Comparison of ENCODE assay signal across 13 mouse cellular contexts in genomic region chr5:35524381-35524780, GRCm38 (mm10). TPM values are rescaled to one million over a fixed set of nuclear protein-coding genes. Genes with fewer than 3 reads are reported as not detected.
DNase-seq lines count a peak whose midpoint lies in the region; ATAC-seq and TF ChIP-seq lines count a peak whose summit lies in the region.
"Had no signal": no experiment of that assay in that cellular context is flagged by ENCODE, and none has a peak within 500 bp of the region (broad histone marks: within the 10 kb centered on the region; RNA-seq: fewer than 3 reads in every experiment).

No protein-coding gene starts in this region.

- H3K27me3 ChIP-seq in heart, embryonic 12.5 days (replicated peaks), result peaks cover 79% of the 10 kb centered on the region
- H3K27me3 ChIP-seq in midbrain, embryonic 11.5 days (ENCODE audit: control insufficient read depth, insufficient read depth, low read length), result peaks cover 14% of the 10 kb centered on the region
- H3K27me3 ChIP-seq in midbrain, postnatal 0 days (ENCODE audit: insufficient read depth, low read length), result peaks cover 28% of the 10 kb centered on the region
- H3K27me3 ChIP-seq in embryonic facial prominence, embryonic 13.5 days, result peaks cover 23% of the 10 kb centered on the region
- H3K27me3 ChIP-seq in limb, embryonic 13.5 days, result peaks cover 59% of the 10 kb centered on the region

- H3K9ac ChIP-seq in heart, embryonic 12.5 days, result no peak overlapping the region
- H3K9ac ChIP-seq in midbrain, embryonic 11.5 days (ENCODE audit: low read length), result no peak overlapping the region
- no peak overlapping the region for H3K9ac ChIP-seq in midbrain, postnatal 0 days (replicated peaks; ENCODE audit: low read length, poor library complexity, severe bottlenecking)
- no peak overlapping the region for H3K9ac ChIP-seq in embryonic facial prominence, embryonic 13.5 days
- H3K9ac ChIP-seq in limb, embryonic 13.5 days, result no peak overlapping the region
- H3K9ac ChIP-seq: hindbrain, embryonic 15.5 days had no signal

- 61% methylated on average over 2 of the region's 2 CpGs for WGBS in heart, embryonic 12.5 days
- WGBS in midbrain, embryonic 11.5 days, result 84% methylated on average over 2 of the region's 2 CpGs
- 81% methylated on average over 2 of the region's 2 CpGs for WGBS in midbrain, postnatal 0 days
- 58% methylated on average over 2 of the region's 2 CpGs for whole genome bisulfite sequencing in embryonic facial prominence, embryonic 13.5 days
- WGBS in limb, embryonic 13.5 days, result 73% methylated on average over 2 of the region's 2 CpGs

- no peaks in the 10 kb centered on the region for H3K36me3 ChIP-seq in heart, embryonic 12.5 days
- H3K36me3 ChIP-seq in midbrain, embryonic 11.5 days (ENCODE audit: control insufficient read depth, insufficient read depth, low read length), result no peaks in the 10 kb centered on the region
- no peaks in the 10 kb centered on the region for H3K36me3 ChIP-seq in midbrain, postnatal 0 days (ENCODE audit: insufficient read depth, low read length)
- no peaks in the 10 kb centered on the region for H3K36me3 ChIP-seq in embryonic facial prominence, embryonic 13.5 days
- H3K36me3 ChIP-seq in limb, embryonic 13.5 days, result no peaks in the 10 kb centered on the region
- H3K36me3 ChIP-seq: hindbrain, embryonic 15.5 days; neural tube, embryonic 13.5 days had no signal

- no peak for ATAC-seq in heart, embryonic 12.5 days (ENCODE audit: insufficient number of reproducible peaks, low FRiP score)
- ATAC-seq in midbrain, embryonic 11.5 days (ENCODE audit: low FRiP score), result no peak
- ATAC-seq in midbrain, postnatal 0 days (ENCODE audit: low FRiP score), result no peak
- ATAC-seq in embryonic facial prominence, embryonic 13.5 days (ENCODE audit: insufficient number of reproducible peaks, insufficient read depth, low FRiP score, low TSS enrichment, low read depth), result no peak
- no peak for ATAC-seq in limb, embryonic 13.5 days (ENCODE audit: low FRiP score, low read depth)
- ATAC-seq in erythroblast, adult 5-6 weeks (replicated peaks; ENCODE audit: low FRiP score, poor library complexity, severe bottlenecking), result no peak

- 0 out of 2 replicates have a peak overlapping the region, but pooled peaks have one; percentile 63 for H3K4me2 ChIP-seq in heart, embryonic 12.5 days
- no peak overlapping the region for H3K4me2 ChIP-seq in midbrain, embryonic 11.5 days
- no peak overlapping the region for H3K4me2 ChIP-seq in midbrain, postnatal 0 days (ENCODE audit: low read depth, low read length, poor library complexity, severe bottlenecking)
- peak overlapping the region; percentile 79; the same call in 1 of the 2 replicates for H3K4me2 ChIP-seq in embryonic facial prominence, embryonic 13.5 days
- H3K4me2 ChIP-seq in limb, embryonic 13.5 days (replicated peaks), result peak overlapping the region; percentile 70; the same call in 1 of the 2 replicates

- H3K9me3 ChIP-seq in heart, embryonic 12.5 days (replicated peaks), result no peaks in the 10 kb centered on the region
- no peaks in the 10 kb centered on the region for H3K9me3 ChIP-seq in midbrain, embryonic 11.5 days (ENCODE audit: control insufficient read depth, low read length)
- no peaks in the 10 kb centered on the region for H3K9me3 ChIP-seq in midbrain, postnatal 0 days (ENCODE audit: low read length)
- H3K9me3 ChIP-seq in embryonic facial prominence, embryonic 13.5 days, result no peaks in the 10 kb centered on the region
- no peaks in the 10 kb centered on the region for H3K9me3 ChIP-seq in limb, embryonic 13.5 days
- H3K9me3 ChIP-seq: hindbrain, embryonic 15.5 days; neural tube, embryonic 13.5 days had no signal

- no peak overlapping the region for H3K4me3 ChIP-seq in heart, embryonic 12.5 days
- H3K4me3 ChIP-seq in midbrain, embryonic 11.5 days (ENCODE audit: low read depth, low read length), result no peak overlapping the region
- H3K4me3 ChIP-seq in midbrain, postnatal 0 days (ENCODE audit: low read depth, low read length), result no peak overlapping the region
- no peak overlapping the region for H3K4me3 ChIP-seq in embryonic facial prominence, embryonic 13.5 days
- H3K4me3 ChIP-seq in limb, embryonic 13.5 days, result no peak overlapping the region
- H3K4me3 ChIP-seq: hindbrain, embryonic 15.5 days; layer of hippocampus, adult 2 months; left cerebral cortex, adult 2 months had no signal

- peaks cover 17% of the 10 kb centered on the region for H3K4me1 ChIP-seq in heart, embryonic 12.5 days (replicated peaks)
- H3K4me1 ChIP-seq in midbrain, embryonic 11.5 days (ENCODE audit: control insufficient read depth, insufficient read depth, low read length), result peaks cover 12% of the 10 kb centered on the region; the same call in 1 of the 2 replicates
- no peaks in the 10 kb centered on the region for H3K4me1 ChIP-seq in midbrain, postnatal 0 days (ENCODE audit: insufficient read depth, low read length)
- H3K4me1 ChIP-seq in embryonic facial prominence, embryonic 13.5 days, result peaks cover 28% of the 10 kb centered on the region
- peaks cover 22% of the 10 kb centered on the region for H3K4me1 ChIP-seq in limb, embryonic 13.5 days

- TF ChIP-seq CTCF in midbrain, postnatal 0 days (IDR thresholded peaks at IDR 0.05), result no peak

- no peak overlapping the region for H3K27ac ChIP-seq in heart, embryonic 12.5 days (ENCODE audit: poor library complexity, severe bottlenecking)
- H3K27ac ChIP-seq in midbrain, embryonic 11.5 days (ENCODE audit: low read depth, low read length), result no peak overlapping the region
- H3K27ac ChIP-seq in midbrain, postnatal 0 days (ENCODE audit: low read depth, low read length), result no peak overlapping the region
- no peak overlapping the region for H3K27ac ChIP-seq in embryonic facial prominence, embryonic 13.5 days
- H3K27ac ChIP-seq in limb, embryonic 13.5 days, result no peak overlapping the region
- H3K27ac ChIP-seq: hindbrain, embryonic 15.5 days; layer of hippocampus, adult 2 months; left cerebral cortex, adult 2 months; neural tube, embryonic 13.5 days had no signal

- DNase-seq in heart, adult 8-10 months (ENCODE audit: low spot score), result no peak
- peak; percentile 90 for DNase-seq in midbrain, embryonic 11.5 days (ENCODE audit: low spot score, missing footprints)
- DNase-seq in midbrain, postnatal 0 days (ENCODE audit: low spot score), result no peak
- DNase-seq in left cerebral cortex, adult 8-10 months (ENCODE audit: low spot score in 2 of 2), result no peak

RNA-seq across cellular contexts. Expression of gene Cpz, which starts 1.1 kb away (rescaled TPM):
- 5.8 and 6.0 TPM in 2 replicates for polyA plus RNA-seq in heart, embryonic 12.5 days (2016; fragmentation: Nextera tagmentation; extraction: Ambion mirVana)
- total RNA-seq in heart, adult 8-10 months (2022), result under 1 TPM in 3 of 4 experiments, not detected in 1; 0.25 to 0.59 (median 0.41) TPM
- 5.9 and 6.2 TPM in 2 replicates for polyA plus RNA-seq in midbrain, embryonic 11.5 days (2014; fragmentation: Nextera tagmentation; extraction: Ambion mirVana)
- total RNA-seq in midbrain, postnatal 0 days (2014; rRNA removed), result 8.9 and 19.2 TPM in 2 replicates
- polyA plus RNA-seq in midbrain, postnatal 0 days (2015; fragmentation: Nextera tagmentation; extraction: Ambion mirVana), result 1.7 and 2.3 TPM in 2 replicates
- polyA plus RNA-seq in embryonic facial prominence, embryonic 13.5 days (2015; fragmentation: Nextera tagmentation; extraction: Ambion mirVana), result 4.1 TPM in 2 replicates
- 1.6 and 2.1 TPM in 2 replicates for polyA plus RNA-seq in limb, embryonic 13.5 days (2015; fragmentation: Nextera tagmentation; extraction: Ambion mirVana)
- under 1 TPM; 0.14 to 0.51 (median 0.20) TPM for total RNA-seq in left cerebral cortex, adult 8-10 months (2022)
- not detected in 2 replicates for total RNA-seq in erythroblast, adult 5-6 weeks (2015; ENCODE audit: low replicate concordance)
- total RNA-seq in erythroblast, adult 5-6 weeks (2017; ENCODE audit: low replicate concordance), result not detected in 2 replicates
- total RNA-seq: layer of hippocampus, adult 2 months; megakaryocyte-erythroid progenitor cell, adult 5-6 weeks had no signal

RNA-seq across cellular contexts. Expression of gene Trmt44, which starts 50.5 kb away (rescaled TPM):
- 5.1 and 5.7 TPM in 2 replicates for polyA plus RNA-seq in heart, embryonic 12.5 days (2016; fragmentation: Nextera tagmentation; extraction: Ambion mirVana)
- total RNA-seq in heart, adult 8-10 months (2022), result 1 to 10 TPM; 1.7 to 2.1 (median 2.0) TPM
- 7.9 and 9.3 TPM in 2 replicates for polyA plus RNA-seq in midbrain, embryonic 11.5 days (2014; fragmentation: Nextera tagmentation; extraction: Ambion mirVana)
- 5.8 and 11.3 TPM in 2 replicates for total RNA-seq in midbrain, postnatal 0 days (2014; rRNA removed)
- 3.4 and 4.9 TPM in 2 replicates for polyA plus RNA-seq in midbrain, postnatal 0 days (2015; fragmentation: Nextera tagmentation; extraction: Ambion mirVana)
- 8.1 and 9.2 TPM in 2 replicates for polyA plus RNA-seq in embryonic facial prominence, embryonic 13.5 days (2015; fragmentation: Nextera tagmentation; extraction: Ambion mirVana)
- 7.7 and 9.0 TPM in 2 replicates for polyA plus RNA-seq in limb, embryonic 13.5 days (2015; fragmentation: Nextera tagmentation; extraction: Ambion mirVana)
- total RNA-seq in left cerebral cortex, adult 8-10 months (2022), result 1 to 10 TPM; 7.2 to 7.9 (median 7.5) TPM
- total RNA-seq in erythroblast, adult 5-6 weeks (2015; ENCODE audit: low replicate concordance), result 0.42 and 2.1 TPM in 2 replicates
- total RNA-seq in erythroblast, adult 5-6 weeks (2017; ENCODE audit: low replicate concordance), result 2.0 and 4.3 TPM in 2 replicates

RNA-seq across cellular contexts. Expression of gene Acox3, which starts 58.5 kb away (rescaled TPM):
- 10.6 and 12.4 TPM in 2 replicates for polyA plus RNA-seq in heart, embryonic 12.5 days (2016; fragmentation: Nextera tagmentation; extraction: Ambion mirVana)
- total RNA-seq in heart, adult 8-10 months (2022), result 10 to 100 TPM; 21.9 to 32.0 (median 26.4) TPM
- 14.6 and 14.9 TPM in 2 replicates for polyA plus RNA-seq in midbrain, embryonic 11.5 days (2014; fragmentation: Nextera tagmentation; extraction: Ambion mirVana)
- total RNA-seq in midbrain, postnatal 0 days (2014; rRNA removed), result 27.5 and 29.5 TPM in 2 replicates
- polyA plus RNA-seq in midbrain, postnatal 0 days (2015; fragmentation: Nextera tagmentation; extraction: Ambion mirVana), result 13.5 and 15.6 TPM in 2 replicates
- polyA plus RNA-seq in embryonic facial prominence, embryonic 13.5 days (2015; fragmentation: Nextera tagmentation; extraction: Ambion mirVana), result 12.6 and 13.3 TPM in 2 replicates
- polyA plus RNA-seq in limb, embryonic 13.5 days (2015; fragmentation: Nextera tagmentation; extraction: Ambion mirVana), result 11.3 and 12.2 TPM in 2 replicates
- 10 to 100 TPM; 36.4 to 40.2 (median 37.8) TPM for total RNA-seq in left cerebral cortex, adult 8-10 months (2022)
- 14.2 and 22.1 TPM in 2 replicates for total RNA-seq in erythroblast, adult 5-6 weeks (2015; ENCODE audit: low replicate concordance)
- 7.4 and 14.2 TPM in 2 replicates for total RNA-seq in erythroblast, adult 5-6 weeks (2017; ENCODE audit: low replicate concordance)

Comparison
In these comparisons a context has a peak if more than half of its experiments do, and no peak if none do; other contexts are left out.
1. H3K4me2 ChIP-seq: peak in heart, embryonic 12.5 days (single experiment), embryonic facial prominence, embryonic 13.5 days (single experiment) and limb, embryonic 13.5 days (single experiment); none in midbrain, embryonic 11.5 days (single experiment) and midbrain, postnatal 0 days (single experiment).